Mouse (Mus musculus) large intestine, adult 2 months (tissue): ENCODE results near the gene Mmab. TPM values are rescaled to one million over a fixed set of nuclear protein-coding genes. Genes with fewer than 3 reads are reported as not detected.

Experiments
- polyA plus RNA-seq: library from polyadenylated mRNA; depleted of rRNA; stranded (reverse); fragments of >200 nt; gene quantifications from 2 replicates; pipeline ENCODE4 v1.2.3, GENCODE M21; 2012; rRNA removed

Gene Mmab
- polyA plus RNA-seq, 1 experiment = 8.0 TPM

Other genes starting within 250 kb of the Mmab start
- gene Foxn4, start 170.3 kb downstream of the Mmab start, polyA plus RNA-seq = not detected in 2 replicates
- gene Myo1h, start 154.9 kb downstream of the Mmab start, polyA plus RNA-seq = 0.88 and 1.0 TPM in 2 replicates
- 90.7 and 109 TPM in 2 replicates for gene Kctd10, start 63.6 kb downstream of the Mmab start, polyA plus RNA-seq
- 58.1 and 71.3 TPM in 2 replicates for gene Ube3b, start 63.5 kb downstream of the Mmab start, polyA plus RNA-seq
- 42.3 and 43.1 TPM in 2 replicates for gene Mvk, start 209 bp upstream of the Mmab start, polyA plus RNA-seq
- 2.7 and 2.8 TPM in 2 replicates for gene Fam222a, start 124.0 kb upstream of the Mmab start, polyA plus RNA-seq
- gene Trpv4, start 214.4 kb upstream of the Mmab start, polyA plus RNA-seq = 2.2 and 2.8 TPM in 2 replicates
- 169 and 205 TPM in 2 replicates for gene Gltp, start 246.9 kb upstream of the Mmab start, polyA plus RNA-seq